ENCODE assay signal across 8 mouse cellular contexts in genomic region chr12:111514231-111514792, GRCm38 (mm10). TPM values are rescaled to one million over a fixed set of nuclear protein-coding genes. Genes with fewer than 3 reads are reported as not detected.
DNase-seq lines count a peak whose midpoint lies in the region; ATAC-seq lines count a peak whose summit lies in the region.

No protein-coding gene starts in this region.

- peak overlapping the region; percentile 44 for H3K27ac ChIP-seq in hindbrain, embryonic 13.5 days
- no peak overlapping the region for H3K27ac ChIP-seq in hindbrain, embryonic 10.5 days
- peak overlapping the region; percentile 96 for H3K27ac ChIP-seq in brown adipose tissue, adult 24 weeks (replicated peaks; ENCODE audit: low read depth, low read length)
- peak overlapping the region; percentile 61 for H3K27ac ChIP-seq in liver, embryonic 12.5 days

- no peak overlapping the region for H3K9ac ChIP-seq in hindbrain, embryonic 13.5 days
- H3K9ac ChIP-seq in liver, embryonic 12.5 days, result peak overlapping the region; percentile 14; the same call in 1 of the 2 replicates

- H3K27me3 ChIP-seq in hindbrain, embryonic 13.5 days, result no peaks in the 10 kb centered on the region
- H3K27me3 ChIP-seq in hindbrain, embryonic 10.5 days (ENCODE audit: insufficient read depth, poor library complexity, severe bottlenecking), result no peaks in the 10 kb centered on the region
- no peaks in the 10 kb centered on the region; the same call in 1 of the 2 replicates for H3K27me3 ChIP-seq in liver, embryonic 12.5 days (replicated peaks)

- no peak for ATAC-seq in hindbrain, embryonic 13.5 days (ENCODE audit: low FRiP score)
- no peak for ATAC-seq in liver, embryonic 12.5 days

- DNase-seq in hindbrain, embryonic 10.5 days (ENCODE audit: low spot score), result no peak
- peak; percentile 19 for DNase-seq in Muller cell, postnatal 12 days (ENCODE audit: inconsistent ontology term)
- no peak for DNase-seq in testis, postnatal 14 days (ENCODE audit: low spot score)
- DNase-seq in cerebellum, postnatal 36 days, result no peak
- DNase-seq in urinary bladder, postnatal 25 days (ENCODE audit: low spot score), result no peak

- no peak overlapping the region for H3K4me2 ChIP-seq in hindbrain, embryonic 13.5 days
- peak overlapping the region; percentile 40 for H3K4me2 ChIP-seq in liver, embryonic 12.5 days

- H3K4me3 ChIP-seq in hindbrain, embryonic 13.5 days, result no peak overlapping the region
- H3K4me3 ChIP-seq in hindbrain, embryonic 10.5 days, result no peak overlapping the region
- H3K4me3 ChIP-seq in brown adipose tissue, adult 24 weeks (ENCODE audit: insufficient read depth, low read depth, low read length), result no peak overlapping the region
- peak overlapping the region; percentile 25; the same call in 1 of the 2 replicates for H3K4me3 ChIP-seq in liver, embryonic 12.5 days

- WGBS in hindbrain, embryonic 13.5 days, result 74% methylated on average over 7 of the region's 7 CpGs
- 75% methylated on average over 7 of the region's 7 CpGs for WGBS in hindbrain, embryonic 10.5 days
- WGBS in liver, embryonic 12.5 days (ENCODE audit: insufficient replicate concordance), result 70% methylated on average over 7 of the region's 7 CpGs

- no peaks in the 10 kb centered on the region for H3K36me3 ChIP-seq in hindbrain, embryonic 13.5 days
- no peaks in the 10 kb centered on the region for H3K36me3 ChIP-seq in hindbrain, embryonic 10.5 days
- no peaks in the 10 kb centered on the region for H3K36me3 ChIP-seq in liver, embryonic 12.5 days

- H3K4me1 ChIP-seq in hindbrain, embryonic 13.5 days (replicated peaks), result 0 out of 2 replicates have a peak, but pooled peaks cover 4% of the 10 kb centered on the region
- H3K4me1 ChIP-seq in hindbrain, embryonic 10.5 days (replicated peaks), result 0 out of 2 replicates have a peak, but pooled peaks cover 11% of the 10 kb centered on the region
- 0 out of 2 replicates have a peak, but pooled peaks cover 3% of the 10 kb centered on the region for H3K4me1 ChIP-seq in brown adipose tissue, adult 24 weeks (ENCODE audit: control insufficient read depth, insufficient read depth, insufficient read length, low read length)
- peaks cover 51% of the 10 kb centered on the region for H3K4me1 ChIP-seq in liver, embryonic 12.5 days

- no peaks in the 10 kb centered on the region for H3K9me3 ChIP-seq in hindbrain, embryonic 13.5 days
- H3K9me3 ChIP-seq in hindbrain, embryonic 10.5 days, result no peaks in the 10 kb centered on the region
- peaks cover 7% of the 10 kb centered on the region; the same call in 1 of the 2 replicates for H3K9me3 ChIP-seq in liver, embryonic 12.5 days (replicated peaks)

RNA-seq across cellular contexts. Expression of gene Eif5, which starts 23.5 kb away (rescaled TPM):
- 630 TPM in 2 replicates for polyA plus RNA-seq in hindbrain, embryonic 13.5 days (2015; fragmentation: Nextera tagmentation; extraction: Ambion mirVana)
- polyA plus RNA-seq in hindbrain, embryonic 10.5 days (2016; fragmentation: Nextera tagmentation; extraction: Ambion mirVana), result 570 and 710 TPM in 2 replicates
- 216 and 330 TPM in 2 replicates for polyA plus RNA-seq in brown adipose tissue, adult 24 weeks (2012; ENCODE audit: insufficient read depth, insufficient read length, missing spikeins)
- polyA plus RNA-seq in liver, embryonic 12.5 days (2016; fragmentation: Nextera tagmentation; extraction: Ambion mirVana), result 664 and 670 TPM in 2 replicates

RNA-seq across cellular contexts. Expression of gene Gm266, which starts 28.7 kb away (rescaled TPM):
- 1.7 and 2.0 TPM in 2 replicates for polyA plus RNA-seq in hindbrain, embryonic 13.5 days (2015; fragmentation: Nextera tagmentation; extraction: Ambion mirVana)
- polyA plus RNA-seq in hindbrain, embryonic 10.5 days (2016; fragmentation: Nextera tagmentation; extraction: Ambion mirVana), result 11.6 and 14.1 TPM in 2 replicates
- polyA plus RNA-seq in brown adipose tissue, adult 24 weeks (2012; ENCODE audit: insufficient read depth, insufficient read length, missing spikeins), result not detected in 2 replicates
- polyA plus RNA-seq in liver, embryonic 12.5 days (2016; fragmentation: Nextera tagmentation; extraction: Ambion mirVana), result 1.8 and 2.4 TPM in 2 replicates
